Mouse (Mus musculus) neural tube, embryonic 13.5 days (tissue): ENCODE results near the gene Srgap3. TPM values are rescaled to one million over a fixed set of nuclear protein-coding genes. Genes with fewer than 3 reads are reported as not detected.
A peak's percentile ranks its signal among the peaks of the same experiment; 100 is the strongest.
"Not testable (repeated sequence)": the region's sequence is repeated elsewhere in the genome, so short reads cannot be mapped to it uniquely, and the experiment has no call there.

Experiments
- ATAC-seq: fragments of 200-750 bp; cut with Nextera tagmentation; 2 replicates; pipeline ENCODE4 v1.8.0; 2017; ENCODE audit warnings: low read depth, mild to moderate bottlenecking, moderate TSS enrichment, moderate library complexity
- H3K27ac ChIP-seq: fragments of 300-500 bp; sonication (generic); replicated peaks from 2 replicates; pipeline ENCODE4 v1.5.1; 2015; ENCODE audit warnings: moderate library complexity, mild to moderate bottlenecking, inconsistent platforms
- H3K27me3 ChIP-seq: fragments of 300-500 bp; sonication (generic); 2 replicates; pipeline ENCODE4 v1.6.1; 2015; ENCODE audit warnings: mild to moderate bottlenecking, inconsistent platforms
- H3K36me3 ChIP-seq: fragments of 300-500 bp; sonication (generic); 2 replicates; pipeline ENCODE4 v1.6.1; 2015; ENCODE audit warnings: mild to moderate bottlenecking, inconsistent platforms
- H3K4me1 ChIP-seq: fragments of 300-500 bp; sonication (generic); replicated peaks from 2 replicates; pipeline ENCODE4 v1.6.1; 2015; ENCODE audit warnings: inconsistent platforms
- H3K4me2 ChIP-seq: fragments of 300-500 bp; sonication (generic); 2 replicates; pipeline ENCODE4 v1.6.1; 2015; ENCODE audit warnings: inconsistent platforms, mild to moderate bottlenecking, moderate library complexity
- H3K4me3 ChIP-seq: fragments of 300-500 bp; sonication (generic); 2 replicates; pipeline ENCODE4 v1.5.1; 2015; ENCODE audit warnings: mild to moderate bottlenecking, inconsistent platforms
- H3K9ac ChIP-seq: fragments of 300-500 bp; sonication (generic); 2 replicates; pipeline ENCODE4 v1.6.1; 2015; ENCODE audit warnings: moderate library complexity, mild to moderate bottlenecking, inconsistent platforms
- H3K9me3 ChIP-seq: fragments of 300-500 bp; sonication (generic); 2 replicates; pipeline ENCODE4 v1.6.1; 2016; ENCODE audit warnings: inconsistent platforms
- WGBS: fragments of 180-500 bp; shearing (Covaris S2); methylation state at CpG from one replicate; pipeline ENCODE4 v1.1.7; 2015; 5-methylcytosine and 5-hydroxymethylcytosine counted together
- polyA plus RNA-seq: library from polyadenylated mRNA; unstranded; fragments of >200 nt; fragmentation: Nextera tagmentation; extraction: Ambion mirVana; gene quantifications from 2 replicates; pipeline ENCODE4 v1.2.1, GENCODE M21; 2015

Gene Srgap3
- polyA plus RNA-seq, 1 experiment from 2014 or later = 29.2 TPM

DNA sequence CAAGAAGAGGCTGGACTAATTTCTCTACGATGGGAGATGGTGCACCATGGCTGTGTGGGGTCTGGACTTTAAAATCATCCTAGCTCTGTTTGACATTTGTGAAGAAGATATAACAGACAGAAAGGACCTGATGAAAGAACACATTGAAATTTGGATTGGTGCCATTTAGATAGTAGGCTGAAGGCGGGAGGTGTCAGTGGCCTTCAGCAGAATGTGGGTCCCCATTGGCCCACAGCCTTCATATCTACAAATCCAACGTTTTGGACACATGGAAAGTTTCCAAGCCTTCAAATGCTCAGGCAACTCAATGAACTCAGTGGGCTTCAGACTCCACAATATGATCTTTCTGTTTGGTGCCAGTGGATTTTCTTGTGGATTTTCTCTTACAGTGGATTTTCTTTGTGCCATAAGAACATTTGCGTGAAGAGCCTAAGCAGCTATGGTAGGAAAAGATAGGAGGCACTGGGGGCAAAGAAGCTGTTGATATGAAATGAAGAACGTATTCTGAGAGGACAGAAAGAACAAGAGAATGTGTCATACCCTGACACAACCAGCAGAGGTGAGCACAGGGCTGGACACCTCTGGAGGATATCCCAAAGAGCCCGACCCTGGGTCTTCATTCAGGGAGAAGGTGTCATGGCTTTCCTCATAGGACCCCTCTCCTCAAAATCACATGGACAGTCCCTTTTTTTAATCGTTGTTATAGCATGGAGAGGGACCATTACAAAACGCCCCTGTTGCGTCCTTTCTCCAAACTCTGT is 78.7 kb downstream of the Srgap3 start:
- no peak for ATAC-seq

DNA sequence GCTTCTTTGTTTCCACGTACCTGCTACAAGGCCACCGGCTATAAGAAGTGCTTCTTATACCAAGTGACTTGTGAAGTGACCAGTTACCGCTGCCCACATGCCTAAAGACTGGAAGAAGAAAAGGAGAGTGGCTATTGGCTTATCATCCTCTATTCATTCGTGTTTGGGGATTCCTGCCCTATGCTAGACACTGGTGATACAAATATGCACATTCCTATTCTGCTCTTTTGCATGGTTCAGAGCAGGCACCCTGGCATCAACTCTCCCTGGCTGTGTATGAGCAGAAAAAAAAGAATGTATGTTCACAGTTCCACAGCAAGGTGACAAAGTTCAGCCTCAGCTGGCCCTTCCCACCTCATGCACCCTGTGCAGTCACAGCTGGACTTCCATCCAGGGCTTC is 81.0 kb downstream of the Srgap3 start:
- Histone ChIP-seq H3K4me1 (peaks cover 66% of the 10 kb centered on the region), H3K4me2 (no peak overlapping the region), H3K27ac (peak overlapping the region; percentile 77), H3K36me3 (peaks cover 7% of the 10 kb centered on the region; the same call in 1 of the 2 replicates), H3K4me3 (no peak overlapping the region), H3K9me3 (no peaks in the 10 kb centered on the region), H3K9ac (no peak overlapping the region), H3K27me3 (no peaks in the 10 kb centered on the region)
- ATAC-seq = no peak
- WGBS = 87% methylated on average over 4 of the region's 4 CpGs

More for the DNA sequence above, 78.7 kb downstream of the Srgap3 start:
- WGBS = 86% methylated on average over 9 of the region's 9 CpGs
- Histone ChIP-seq H3K4me1 (peaks cover 68% of the 10 kb centered on the region), H3K27ac (no peak overlapping the region), H3K9ac (no peak overlapping the region), H3K27me3 (no peaks in the 10 kb centered on the region), H3K9me3 (no peaks in the 10 kb centered on the region), H3K36me3 (peaks cover 9% of the 10 kb centered on the region; the same call in 1 of the 2 replicates), H3K4me3 (no peak overlapping the region), H3K4me2 (no peak overlapping the region)

DNA sequence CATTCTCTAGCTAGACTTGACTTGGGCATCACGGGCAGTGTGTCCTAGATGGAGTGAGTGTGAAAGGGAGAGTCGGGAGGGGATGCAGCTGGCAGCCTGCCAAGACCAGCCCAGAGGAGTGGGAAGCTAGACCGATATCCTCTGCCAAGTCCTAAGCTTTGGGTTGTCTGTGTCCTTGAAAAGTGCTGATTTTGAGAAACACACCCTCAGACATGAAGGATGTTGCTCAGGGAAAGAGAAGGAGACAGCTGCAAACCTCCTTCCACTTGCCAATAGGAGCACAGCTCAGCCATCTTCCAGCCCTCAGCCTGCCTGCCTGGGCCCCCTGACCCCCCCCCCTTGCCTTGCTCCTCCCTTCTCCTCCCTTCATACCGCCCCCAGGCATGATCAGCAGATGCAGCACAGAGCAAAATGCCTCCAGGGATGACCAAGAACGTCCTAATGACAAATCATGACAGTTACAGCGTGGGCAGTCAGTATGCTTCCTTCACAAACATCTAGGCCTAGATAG is 82.0 kb downstream of the Srgap3 start:
- Histone ChIP-seq H3K36me3 (no peaks in the 10 kb centered on the region), H3K27ac (peak overlapping the region; percentile 77), H3K9me3 (no peaks in the 10 kb centered on the region), H3K4me2 (no peak overlapping the region), H3K4me1 (peaks cover 70% of the 10 kb centered on the region), H3K9ac (no peak overlapping the region), H3K27me3 (no peaks in the 10 kb centered on the region), H3K4me3 (no peak overlapping the region)
- ATAC-seq = peak; percentile 60
- WGBS = 24% methylated on average over 6 of the region's 6 CpGs

DNA sequence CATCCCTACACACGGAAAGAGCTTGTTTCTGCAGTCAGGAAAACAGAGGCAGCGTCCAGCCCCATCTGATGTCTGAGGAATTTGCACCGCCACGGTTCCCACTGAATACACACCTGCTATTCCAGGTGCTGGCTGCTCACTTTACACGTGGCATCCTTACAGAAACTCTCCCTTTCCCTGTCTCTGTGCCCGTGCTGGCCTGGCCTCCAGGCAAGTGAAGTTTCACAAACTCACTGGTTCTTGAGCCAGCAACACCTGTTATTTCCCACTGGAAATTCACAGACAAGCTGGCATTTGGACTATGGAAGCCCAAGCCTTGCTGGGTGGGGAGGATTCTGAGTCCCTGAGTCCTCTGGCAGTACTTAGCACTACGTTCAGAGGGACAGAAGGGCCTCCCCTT is 84.6 kb downstream of the Srgap3 start:
- no peak overlapping the region for H3K9ac ChIP-seq
- peaks cover 59% of the 10 kb centered on the region for H3K4me1 ChIP-seq
- ATAC-seq = no peak
- H3K27ac ChIP-seq = no peak overlapping the region
- no peaks in the 10 kb centered on the region for H3K9me3 ChIP-seq
- H3K36me3 ChIP-seq = no peaks in the 10 kb centered on the region
- H3K27me3 ChIP-seq = no peaks in the 10 kb centered on the region
- 83% methylated on average over 7 of the region's 7 CpGs for WGBS
- no peak overlapping the region for H3K4me3 ChIP-seq
- no peak overlapping the region for H3K4me2 ChIP-seq

DNA sequence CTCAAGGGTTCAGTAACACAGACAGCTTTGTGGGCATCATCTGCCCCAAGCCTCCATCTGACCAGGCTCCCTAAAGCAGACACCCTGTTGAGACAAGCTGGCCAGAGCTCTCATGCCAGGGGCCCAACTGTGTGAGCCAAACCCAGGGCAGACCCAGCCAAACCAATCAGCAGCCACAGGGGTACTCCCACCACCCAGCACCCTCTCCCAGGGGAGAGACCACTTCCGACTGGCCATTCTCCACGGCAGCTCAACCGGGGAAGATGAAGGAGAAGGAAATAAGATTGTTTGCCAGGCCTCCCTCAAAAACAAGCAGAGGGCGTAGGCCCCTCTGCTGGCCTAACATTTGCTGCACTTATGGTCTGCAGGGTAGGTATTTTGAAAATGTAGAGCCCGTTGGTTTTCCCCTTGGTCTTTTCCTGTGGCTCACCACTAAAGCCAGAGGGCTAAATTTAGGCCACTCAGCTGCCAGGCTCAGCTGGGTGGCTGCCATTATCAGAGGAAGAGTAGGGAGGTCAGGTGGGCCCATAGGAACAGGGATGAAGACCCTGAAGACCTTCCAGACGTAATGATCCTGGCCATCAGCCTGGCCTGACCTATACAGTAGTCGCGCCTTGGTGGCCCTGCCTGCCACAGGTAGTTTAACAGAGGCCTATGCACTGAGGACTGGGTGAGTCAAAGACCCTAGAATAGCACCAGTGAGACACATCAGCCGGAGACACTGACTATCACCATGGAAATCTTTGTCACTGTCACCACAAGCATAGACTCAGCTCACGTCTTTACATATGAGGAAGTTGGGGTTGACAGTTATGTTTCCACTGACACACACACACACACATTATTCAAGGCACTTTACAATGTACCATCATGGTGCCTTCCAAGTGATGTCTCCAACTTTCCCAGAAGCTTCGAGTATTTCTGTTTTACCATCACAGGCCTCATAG is 85.4 kb downstream of the Srgap3 start:
- no peak for ATAC-seq
- Histone ChIP-seq H3K4me1 (peaks cover 59% of the 10 kb centered on the region), H3K4me3 (no peak overlapping the region), H3K9ac (no peak overlapping the region), H3K9me3 (no peaks in the 10 kb centered on the region), H3K4me2 (no peak overlapping the region), H3K36me3 (no peaks in the 10 kb centered on the region), H3K27ac (peak overlapping the region; percentile 20; the same call in 1 of the 2 replicates), H3K27me3 (no peaks in the 10 kb centered on the region)
- 78% methylated on average over 11 of the region's 11 CpGs for WGBS

DNA sequence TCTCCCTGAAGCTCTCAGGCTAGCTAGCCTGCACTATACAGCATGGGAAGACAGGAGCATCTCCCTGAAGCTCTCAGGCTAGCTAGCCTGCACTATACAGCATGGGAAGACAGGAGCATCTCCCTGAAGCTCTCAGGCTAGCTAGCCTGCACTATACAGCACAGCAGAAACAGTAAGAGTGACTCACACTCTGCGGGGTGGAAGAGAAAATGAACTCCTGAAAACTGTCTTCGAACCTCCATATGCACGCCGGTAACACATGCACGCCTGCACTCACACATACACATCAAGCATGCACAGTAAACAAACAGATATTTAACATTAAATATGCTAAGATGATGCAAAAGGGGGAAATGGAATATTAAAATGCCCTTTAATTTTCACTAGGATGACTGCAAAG is 86.8 kb downstream of the Srgap3 start:
- peaks cover 59% of the 10 kb centered on the region for H3K4me1 ChIP-seq
- H3K4me2 ChIP-seq, H3K4me3 ChIP-seq, H3K36me3 ChIP-seq, H3K27me3 ChIP-seq, H3K9me3 ChIP-seq, ATAC-seq, H3K27ac ChIP-seq, H3K9ac ChIP-seq: not testable (repeated sequence)
- whole genome bisulfite sequencing = 95% methylated on average over 5 of the region's 5 CpGs

DNA sequence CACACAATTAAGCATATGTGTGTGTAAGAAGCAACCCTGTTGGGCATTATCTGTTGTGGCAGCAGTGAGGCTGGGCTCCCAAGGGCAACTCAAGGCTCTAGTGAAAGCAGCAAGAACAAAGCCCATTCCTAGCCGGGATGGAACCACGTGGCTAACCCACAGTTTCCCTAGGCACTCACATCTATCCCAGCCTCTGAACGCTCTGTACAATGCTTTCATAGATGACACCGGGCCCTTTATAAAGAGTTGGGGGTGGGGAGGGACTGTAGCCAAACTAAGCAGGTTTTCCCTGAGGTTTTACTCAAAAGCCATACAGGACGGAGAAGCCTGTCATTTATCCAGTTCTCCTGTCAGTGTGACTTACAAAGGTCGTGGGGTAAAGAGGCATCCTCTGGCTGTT is 90.0 kb downstream of the Srgap3 start:
- peaks cover 63% of the 10 kb centered on the region for H3K4me1 ChIP-seq
- H3K27ac ChIP-seq = peak overlapping the region; percentile 70
- no peak overlapping the region for H3K4me3 ChIP-seq
- ATAC-seq = peak; percentile 71
- no peaks in the 10 kb centered on the region for H3K36me3 ChIP-seq
- H3K4me2 ChIP-seq = no peak overlapping the region
- WGBS = 13% methylated on average over 6 of the region's 6 CpGs
- no peaks in the 10 kb centered on the region for H3K9me3 ChIP-seq
- H3K27me3 ChIP-seq = no peaks in the 10 kb centered on the region
- 0 out of 2 replicates have a peak overlapping the region, but pooled peaks have one; percentile 31 for H3K9ac ChIP-seq

DNA sequence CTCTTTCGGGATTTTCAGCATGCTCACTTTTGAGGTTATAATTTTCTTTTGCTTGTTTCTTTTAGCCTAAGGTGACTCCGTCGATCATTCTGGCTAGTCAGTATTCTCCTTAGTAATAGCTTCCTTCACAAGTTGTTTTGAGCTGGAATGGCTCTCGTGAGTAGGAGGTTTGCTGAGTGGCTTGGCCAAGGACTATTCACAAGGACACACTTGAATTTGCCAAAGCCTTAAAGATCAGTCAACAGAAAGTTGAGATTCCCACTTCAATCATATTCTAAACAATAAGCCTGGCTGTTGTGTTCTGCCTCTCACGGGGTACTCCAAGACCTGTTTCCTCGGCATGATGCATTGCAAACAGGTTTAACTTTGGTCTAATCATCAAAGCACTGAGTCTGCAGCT is 91.9 kb downstream of the Srgap3 start:
- Histone ChIP-seq H3K27ac (no peak overlapping the region), H3K27me3 (no peaks in the 10 kb centered on the region), H3K4me2 (no peak overlapping the region), H3K4me1 (peaks cover 66% of the 10 kb centered on the region), H3K9me3 (no peaks in the 10 kb centered on the region), H3K9ac (no peak overlapping the region), H3K4me3 (no peak overlapping the region), H3K36me3 (no peaks in the 10 kb centered on the region)
- 91% methylated on average over 6 of the region's 6 CpGs for WGBS
- ATAC-seq = no peak

DNA sequence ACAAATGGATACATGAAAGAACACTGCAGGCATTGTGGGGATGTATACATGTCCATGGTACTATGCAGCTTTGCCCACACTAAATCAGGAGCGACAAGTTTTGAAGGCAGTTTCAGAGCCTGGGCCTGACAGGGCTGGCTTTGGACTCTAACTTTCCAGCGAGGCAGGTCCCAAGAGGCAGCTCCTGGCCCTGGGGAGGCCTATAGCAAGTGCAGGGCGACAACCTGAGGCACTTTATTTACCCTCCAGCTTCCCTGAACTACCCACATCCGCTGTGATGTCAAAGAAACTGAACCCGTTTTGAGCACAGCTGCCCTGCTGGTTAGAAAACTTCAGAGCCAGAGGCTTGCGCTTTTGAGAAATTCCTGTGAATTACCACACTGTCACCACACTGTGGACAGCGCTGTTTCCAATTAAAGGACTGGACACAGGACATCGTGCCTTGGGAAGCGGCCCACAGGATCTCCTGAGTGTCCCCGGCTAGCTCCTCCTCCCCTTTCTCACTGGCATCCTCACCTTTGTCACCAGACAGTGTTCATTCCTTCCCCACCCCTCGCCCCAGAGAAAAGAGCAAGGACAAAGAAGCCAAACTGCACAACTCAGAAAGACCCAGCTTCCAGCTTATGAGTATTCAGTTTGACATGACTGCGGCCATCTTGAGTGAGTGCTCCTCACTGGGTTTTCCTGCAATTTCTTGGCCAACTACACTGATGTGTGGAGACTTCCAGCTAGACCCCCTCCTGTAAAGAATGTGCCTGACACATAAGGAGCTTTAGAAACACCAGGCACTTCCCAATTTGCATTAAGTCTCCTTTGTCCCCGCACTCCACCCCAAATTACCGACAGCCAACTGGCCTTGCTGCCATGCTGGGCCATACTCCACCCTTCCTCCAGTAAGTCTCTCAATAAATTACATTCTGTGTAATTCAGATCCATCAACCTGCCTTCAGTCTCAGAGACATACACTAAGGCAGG is 94.5 kb downstream of the Srgap3 start:
- Histone ChIP-seq H3K4me1 (peaks cover 88% of the 10 kb centered on the region), H3K27me3 (no peaks in the 10 kb centered on the region), H3K27ac (0 out of 2 replicates have a peak overlapping the region, but pooled peaks have one; percentile 33), H3K4me2 (no peak overlapping the region), H3K4me3 (no peak overlapping the region), H3K9me3 (no peaks in the 10 kb centered on the region), H3K9ac (no peak overlapping the region), H3K36me3 (no peaks in the 10 kb centered on the region)
- no peak for ATAC-seq
- 60% methylated on average over 14 of the region's 14 CpGs for WGBS

DNA sequence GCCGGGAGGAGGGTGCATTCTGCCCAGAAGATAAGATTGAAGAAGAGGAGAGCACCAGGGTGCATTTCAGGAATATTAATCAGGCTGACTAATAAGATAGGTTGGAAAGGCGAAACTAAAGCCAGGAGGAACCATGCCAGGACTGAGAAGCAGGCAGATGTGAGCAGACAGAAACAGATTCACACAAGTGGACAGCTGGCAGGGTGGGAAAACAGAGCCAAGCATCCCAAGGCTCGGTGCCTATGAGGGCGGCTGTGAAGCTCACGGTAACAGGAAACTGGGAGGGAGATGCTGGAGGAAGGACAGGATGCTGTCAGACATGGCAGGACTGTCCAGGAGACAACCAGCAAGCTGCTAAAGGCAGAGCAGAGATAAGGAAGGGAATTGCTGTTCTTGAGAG is 96.3 kb downstream of the Srgap3 start:
- peak overlapping the region; percentile 25; the same call in 1 of the 2 replicates for H3K27ac ChIP-seq
- no peak overlapping the region for H3K9ac ChIP-seq

DNA sequence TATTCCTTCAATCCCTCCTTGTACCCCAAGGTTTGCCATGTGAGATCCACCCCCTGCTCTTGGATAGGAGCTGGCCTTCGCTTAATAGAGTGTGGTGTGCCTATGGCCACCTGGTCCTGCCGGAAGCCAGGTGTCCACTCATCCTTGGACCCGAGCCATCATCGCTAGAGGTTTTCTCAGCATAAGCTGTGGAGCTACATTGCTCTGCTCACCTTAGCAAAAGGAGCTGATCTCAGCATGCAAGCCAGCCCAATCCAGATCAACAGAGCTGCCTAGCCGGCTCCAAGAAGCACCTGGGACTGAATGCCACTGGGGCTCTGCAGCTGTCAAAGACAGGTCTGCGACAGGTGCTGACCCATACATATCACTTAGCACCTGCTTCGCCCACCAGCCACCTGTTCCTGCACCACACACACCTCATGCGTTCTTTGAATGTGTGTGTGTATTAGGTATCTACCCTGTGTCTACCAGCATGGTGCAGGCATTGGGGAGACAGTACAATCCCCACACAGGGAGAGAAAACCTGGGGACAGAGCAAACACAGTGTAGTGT is 98.4 kb downstream of the Srgap3 start:
- WGBS = 91% methylated on average over 8 of the region's 8 CpGs
- ATAC-seq = no peak
- Histone ChIP-seq H3K4me2 (no peak overlapping the region), H3K4me1 (peaks cover 73% of the 10 kb centered on the region), H3K9me3 (no peaks in the 10 kb centered on the region), H3K36me3 (no peaks in the 10 kb centered on the region), H3K27me3 (no peaks in the 10 kb centered on the region), H3K9ac (no peak overlapping the region), H3K4me3 (no peak overlapping the region), H3K27ac (no peak overlapping the region; the same call in 1 of the 2 replicates)

More for the DNA sequence above, 96.3 kb downstream of the Srgap3 start:
- no peak overlapping the region for H3K4me3 ChIP-seq
- no peaks in the 10 kb centered on the region for H3K9me3 ChIP-seq
- H3K4me1 ChIP-seq = peaks cover 75% of the 10 kb centered on the region
- ATAC-seq = no peak
- H3K4me2 ChIP-seq = no peak overlapping the region
- H3K27me3 ChIP-seq = no peaks in the 10 kb centered on the region
- no peaks in the 10 kb centered on the region for H3K36me3 ChIP-seq
- WGBS = 56% methylated on average over 5 of the region's 5 CpGs
